Mouse (Mus musculus) induced T-regulatory cell, adult 2 months (primary cell): ENCODE measurements at regions not wholly inside any gene's neighbourhood (a gene's known extent, or its start where the extent isn't known, plus 50 kb on each side); places are given as distances from the start of the nearest gene placed in this dataset.

Experiments
- DNase-seq: peaks from one replicate; pipeline ENCODE4 v3.0.0-alpha.2; 2012; ENCODE audit warnings: low read depth

DNA sequence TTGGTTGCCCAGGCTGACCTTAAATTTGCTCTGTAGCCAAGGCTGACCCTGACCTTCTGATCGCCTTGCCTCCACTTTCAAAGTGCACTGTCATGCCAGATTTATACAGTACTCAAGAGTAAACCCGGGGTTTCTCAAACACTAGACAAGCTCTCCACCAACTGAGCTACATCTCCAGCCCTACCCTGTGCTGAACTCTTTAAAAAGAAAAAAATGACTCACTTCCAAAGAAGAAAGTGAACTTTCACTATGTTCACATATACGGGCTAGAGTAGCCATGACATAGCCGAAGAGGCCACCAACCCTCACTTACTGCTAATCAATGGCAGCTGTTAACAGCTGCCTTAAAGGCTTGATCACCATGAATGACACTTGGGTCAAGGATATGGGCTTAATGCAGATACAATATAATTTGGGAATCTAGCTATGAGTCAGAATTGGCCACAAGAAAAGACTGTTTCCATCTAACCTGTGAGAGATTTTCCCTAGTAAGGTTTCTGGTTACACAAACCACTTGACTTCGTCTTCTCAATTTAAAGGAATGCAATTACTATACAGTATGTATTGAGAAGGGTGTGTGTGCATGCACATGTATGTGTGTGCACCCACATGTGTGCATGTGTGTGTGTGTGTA, 157.4 kb upstream of the Tgfbr2 start:
- DNase-seq: peak; percentile 42

DNA sequence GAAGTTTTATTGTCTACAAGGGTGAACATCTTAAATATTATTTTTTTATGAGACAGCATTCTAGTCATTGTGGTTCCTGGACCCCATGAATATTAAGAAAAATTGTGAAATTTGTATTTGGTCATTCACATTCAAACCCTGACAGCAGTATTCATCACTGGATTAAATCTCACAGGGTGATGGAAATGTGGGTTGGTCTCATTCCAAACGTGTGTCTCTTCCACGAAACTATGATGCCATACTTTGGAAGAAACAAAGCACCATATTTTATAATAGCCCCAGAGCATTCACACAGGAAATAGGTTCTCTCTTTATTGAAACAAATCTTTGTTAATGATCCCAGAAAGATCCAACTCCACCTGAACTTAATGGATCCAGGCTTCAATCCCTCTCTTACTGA, 156.2 kb upstream of the Tgfbr2 start:
- DNase-seq: no peak

GRCm38 (mm10) chr9:116330796-116331195, 155.6 kb upstream of the Tgfbr2 start:
- no peak for DNase-seq

GRCm38 (mm10) chr9:116329147-116329546, 154.0 kb upstream of the Tgfbr2 start:
- DNase-seq: peak; percentile 83

GRCm38 (mm10) chr9:116328201-116328600, 153.0 kb upstream of the Tgfbr2 start:
- DNase-seq: peak; percentile 38

- DNase-seq: no peak
Measured at GRCm38 (mm10) chr9:116327080-116327479, 151.9 kb upstream of the Tgfbr2 start.

GRCm38 (mm10) chr9:116324971-116325370, 149.8 kb upstream of the Tgfbr2 start:
- DNase-seq: no peak

- DNase-seq: no peak
Measured at GRCm38 (mm10) chr9:116323871-116324721, 148.9 kb upstream of the Tgfbr2 start.

GRCm38 (mm10) chr9:116321908-116322307, 146.7 kb upstream of the Tgfbr2 start:
- DNase-seq: peak; percentile 63

GRCm38 (mm10) chr9:116319421-116319820, 144.3 kb upstream of the Tgfbr2 start:
- peak; percentile 79 for DNase-seq

DNA sequence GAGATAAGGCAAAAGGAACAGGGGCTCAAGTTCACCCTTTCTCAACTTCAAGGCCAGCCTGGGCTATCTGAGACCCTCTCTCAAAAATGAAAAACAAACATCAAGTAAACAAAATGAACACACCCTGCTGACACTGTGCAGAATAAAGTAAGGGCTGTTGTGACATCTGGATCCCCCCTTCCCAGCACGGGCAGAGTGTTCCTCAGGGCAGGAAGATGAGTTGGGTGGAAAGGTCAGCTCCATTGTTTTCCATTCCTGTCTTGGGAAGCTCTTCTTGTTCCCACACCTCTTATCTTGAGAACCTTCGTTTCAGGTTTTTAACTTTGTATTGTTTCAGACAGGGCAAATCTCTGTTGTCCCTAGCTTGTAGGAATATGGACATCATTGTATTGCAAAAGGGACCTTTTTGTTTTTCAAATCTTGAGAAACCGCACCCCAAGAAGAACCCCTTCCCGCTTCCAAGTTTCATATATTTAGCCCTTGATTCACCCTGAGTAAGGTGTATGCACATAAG, 141.5 kb upstream of the Tgfbr2 start:
- no peak for DNase-seq

GRCm38 (mm10) chr9:116314803-116315202, 139.6 kb upstream of the Tgfbr2 start:
- DNase-seq: no peak

DNA sequence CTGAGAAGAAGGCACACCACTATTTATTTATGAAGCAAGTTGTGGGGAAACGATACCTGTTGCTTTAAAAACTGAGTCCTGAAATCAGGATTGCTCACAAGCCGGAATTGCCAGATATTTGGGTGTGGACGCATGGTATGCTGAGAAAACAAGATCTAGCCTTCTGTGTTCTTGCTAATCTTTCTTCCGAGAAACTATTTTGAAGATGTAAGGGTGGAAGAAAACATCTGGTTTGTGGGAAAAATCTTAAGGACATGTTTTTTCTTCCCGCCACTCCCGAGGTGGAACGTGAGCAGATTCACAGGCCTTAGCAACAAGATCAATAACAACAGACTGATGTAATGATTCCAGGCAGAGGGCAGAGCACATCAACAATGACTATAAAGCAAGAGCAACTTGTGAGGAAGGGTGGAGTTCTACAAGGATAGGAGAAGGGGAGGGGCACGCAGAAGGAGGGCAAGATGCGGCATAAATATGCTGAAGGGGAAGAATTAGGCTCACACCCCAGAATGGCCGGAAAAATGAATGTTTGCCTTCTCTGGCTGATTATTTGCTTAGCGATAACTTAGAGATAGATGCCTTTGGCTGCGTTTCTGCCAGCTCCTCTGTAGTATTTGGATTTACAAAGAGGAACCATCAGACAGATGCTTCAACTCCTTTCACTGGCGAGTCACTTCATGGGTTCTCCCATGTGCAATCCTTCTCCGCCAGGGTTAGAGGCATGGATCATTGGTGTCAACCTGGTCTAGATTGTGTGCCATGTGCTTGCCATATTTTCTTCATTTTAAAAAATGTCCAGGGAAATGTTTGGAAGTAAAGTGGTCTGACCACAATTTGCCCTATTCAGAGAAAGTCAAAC, 139.0 kb upstream of the Tgfbr2 start:
- DNase-seq: no peak

DNA sequence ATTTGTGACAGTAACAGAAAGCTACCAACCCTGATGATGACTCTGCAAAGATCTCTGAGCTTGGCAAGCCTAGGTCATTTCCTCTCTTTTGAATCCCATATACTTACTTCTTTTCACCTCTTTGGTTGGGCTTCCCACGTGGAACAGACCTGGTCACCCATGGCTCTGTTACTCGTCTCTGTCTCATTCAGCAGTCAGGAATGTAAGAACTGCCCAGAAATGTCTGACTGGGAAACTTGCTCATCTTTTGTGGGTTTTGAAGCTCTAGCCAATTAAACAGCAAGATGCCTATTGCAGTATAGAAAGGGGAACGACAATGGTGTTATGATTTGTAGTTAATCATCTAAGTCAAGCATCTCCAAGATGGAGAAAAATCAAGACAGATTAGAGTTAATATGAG, 136.2 kb upstream of the Tgfbr2 start:
- DNase-seq: no peak

DNA sequence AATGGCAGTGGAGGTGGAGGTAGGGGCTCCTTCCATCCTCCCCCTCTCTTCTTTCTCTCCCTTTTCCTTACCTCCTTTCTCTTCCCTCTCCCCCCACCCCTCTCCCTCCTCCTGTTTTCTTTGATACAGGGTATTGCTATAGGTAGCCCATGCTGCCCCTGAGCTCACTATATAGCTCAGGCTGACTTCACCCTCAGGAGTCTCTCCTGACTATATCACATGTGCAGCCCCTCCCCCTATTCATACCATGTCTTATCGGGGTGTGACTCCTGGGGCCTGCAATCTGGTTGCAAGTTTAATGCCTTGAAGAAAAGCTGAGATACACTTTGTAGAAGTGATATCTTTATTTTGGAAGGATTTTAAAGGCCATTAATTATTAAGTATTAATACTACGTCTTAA, 126.4 kb upstream of the Tgfbr2 start:
- no peak for DNase-seq

DNA sequence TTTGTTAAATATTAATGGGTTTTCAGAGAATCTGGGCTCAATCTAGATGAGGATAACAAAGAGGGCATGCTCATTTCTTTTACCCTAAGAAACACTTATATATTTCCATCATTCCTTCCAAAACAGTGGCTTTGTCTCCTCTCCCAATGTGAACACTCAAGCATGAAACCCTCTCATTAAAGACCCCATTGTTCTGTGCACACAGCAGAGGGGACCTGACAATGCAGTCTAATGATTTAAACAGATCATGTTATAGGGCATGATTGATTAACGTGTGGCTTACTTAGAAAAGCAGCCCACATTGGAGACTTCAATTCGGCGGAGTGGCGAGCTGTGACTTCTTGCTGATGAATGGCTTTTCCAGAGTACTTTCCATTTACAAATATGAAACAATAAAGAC, 123.6 kb upstream of the Tgfbr2 start:
- DNase-seq: no peak

DNA sequence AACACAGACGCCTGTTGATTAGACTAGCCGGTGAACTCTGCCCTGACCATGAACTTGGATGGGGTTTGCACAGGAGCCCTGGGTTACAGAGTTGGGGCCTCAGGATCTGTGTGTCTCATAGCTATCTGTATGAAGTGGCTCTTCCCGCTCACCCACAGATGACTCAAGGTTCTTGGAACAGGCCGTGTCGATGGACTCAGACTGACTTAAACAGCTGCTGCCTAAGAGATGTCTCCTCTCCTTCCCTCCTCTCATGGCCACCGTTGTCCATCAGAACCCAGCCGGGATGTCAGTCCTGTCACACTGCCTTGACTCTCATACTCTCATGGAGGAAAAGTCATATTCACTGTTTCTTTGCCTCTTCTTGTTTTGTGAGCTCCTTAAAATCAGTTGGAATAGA, 121.2 kb upstream of the Tgfbr2 start:
- DNase-seq: no peak

GRCm38 (mm10) chr9:116294073-116294472, 118.9 kb upstream of the Tgfbr2 start:
- peak; percentile 73 for DNase-seq

- DNase-seq: no peak
Measured at GRCm38 (mm10) chr9:116293110-116293509, 118.0 kb upstream of the Tgfbr2 start.

GRCm38 (mm10) chr9:116291624-116292023, 116.5 kb upstream of the Tgfbr2 start:
- DNase-seq: no peak

GRCm38 (mm10) chr9:116290896-116291295, 115.7 kb upstream of the Tgfbr2 start:
- no peak for DNase-seq

DNA sequence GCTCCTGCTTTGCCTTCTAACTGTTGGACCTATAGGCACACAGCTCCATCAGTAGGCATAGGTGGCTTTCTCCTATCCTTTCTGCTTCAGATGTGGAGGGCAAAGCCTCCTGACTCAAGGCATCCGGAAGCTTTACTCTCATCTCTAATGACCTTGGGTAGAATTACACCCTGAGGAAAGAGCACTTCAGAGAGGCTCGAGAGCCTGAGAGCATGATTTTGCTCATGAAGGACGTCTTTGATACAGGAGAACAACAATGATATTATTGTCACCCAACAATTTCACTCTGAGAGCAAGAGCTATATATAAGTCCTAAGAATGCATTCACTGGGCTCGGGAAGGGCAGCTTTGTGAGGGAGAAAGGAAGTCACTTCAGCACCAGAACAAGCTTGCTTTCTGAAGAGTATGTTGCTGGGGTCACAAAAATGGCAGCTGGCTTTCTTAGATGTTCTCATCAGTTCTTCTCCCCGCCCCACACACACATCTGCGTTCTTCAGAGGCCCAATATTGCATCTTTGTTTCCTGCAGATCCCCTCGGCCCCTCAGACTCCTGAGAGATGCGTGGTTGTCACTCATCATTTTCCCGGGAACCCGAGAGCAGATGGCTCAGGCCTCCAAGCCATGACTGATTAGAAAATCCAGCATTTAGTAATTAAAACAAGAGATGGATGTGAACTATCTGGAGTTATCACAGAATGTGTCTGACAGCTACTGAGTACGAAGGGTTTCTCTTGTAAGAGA, 110.7 kb upstream of the Tgfbr2 start:
- no peak for DNase-seq
